Mouse (Mus musculus): ENCODE results near the gene Cnnm1. TPM values are rescaled to one million over a fixed set of nuclear protein-coding genes. Genes with fewer than 3 reads are reported as not detected.

Gene Cnnm1
- polyA plus RNA-seq, 1 experiment from 2014 or later: 0.20 TPM

GRCm38 (mm10) chr19:43444636-43445205 lies 4.5 kb downstream of the Cnnm1 start:
- WGBS: 86% methylated on average over 6 of the region's 6 CpGs

GRCm38 (mm10) chr19:43451563-43451962 lies 11.3 kb downstream of the Cnnm1 start:
- Histone ChIP-seq H3K9me3 (replicated peaks) (no peaks in the 10 kb centered on the region), H3K4me1 (no peaks in the 10 kb centered on the region), H3K36me3 (no peaks in the 10 kb centered on the region), H3K27ac (no peak overlapping the region), H3K4me3 (no peak overlapping the region), H3K27me3 (ENCODE audit: low read depth, poor library complexity, severe bottlenecking) (no peaks in the 10 kb centered on the region)
- no peak for DNase-seq (ENCODE audit: low spot score)
- WGBS: 90% methylated on average over 10 of the region's 10 CpGs

More at GRCm38 (mm10) chr19:43444636-43445205, 4.5 kb downstream of the Cnnm1 start:
- H3K4me3 ChIP-seq: no peak overlapping the region
- DNase-seq (ENCODE audit: low spot score): no peak
- H3K36me3 ChIP-seq: 0 out of 2 replicates have a peak, but pooled peaks cover 2% of the 10 kb centered on the region
- no peaks in the 10 kb centered on the region for H3K9me3 ChIP-seq (replicated peaks)
- H3K27ac ChIP-seq: no peak overlapping the region
- peaks cover 22% of the 10 kb centered on the region for H3K4me1 ChIP-seq
- H3K27me3 ChIP-seq (ENCODE audit: low read depth, poor library complexity, severe bottlenecking): peaks cover 40% of the 10 kb centered on the region

- Histone ChIP-seq H3K36me3 (no peaks in the 10 kb centered on the region), H3K27ac (no peak overlapping the region), H3K9me3 (replicated peaks) (no peaks in the 10 kb centered on the region), H3K27me3 (ENCODE audit: low read depth, poor library complexity, severe bottlenecking) (no peaks in the 10 kb centered on the region), H3K4me1 (no peaks in the 10 kb centered on the region), H3K4me3 (no peak overlapping the region)
- no peak for DNase-seq (ENCODE audit: low spot score)
- WGBS: 92% methylated on average over 5 of the region's 5 CpGs
Observed at GRCm38 (mm10) chr19:43452176-43452575, 11.9 kb downstream of the Cnnm1 start.

GRCm38 (mm10) chr19:43453025-43453424 lies 12.8 kb downstream of the Cnnm1 start:
- Histone ChIP-seq H3K4me3 (no peak overlapping the region), H3K4me1 (no peaks in the 10 kb centered on the region), H3K27ac (no peak overlapping the region), H3K9me3 (replicated peaks) (no peaks in the 10 kb centered on the region), H3K36me3 (no peaks in the 10 kb centered on the region), H3K27me3 (ENCODE audit: low read depth, poor library complexity, severe bottlenecking) (no peaks in the 10 kb centered on the region)
- 86% methylated on average over 4 of the region's 4 CpGs for WGBS
- DNase-seq (ENCODE audit: low spot score): no peak

GRCm38 (mm10) chr19:43459948-43460347 lies 19.7 kb downstream of the Cnnm1 start:
- 80% methylated on average over 4 of the region's 4 CpGs for WGBS
- Histone ChIP-seq H3K36me3 (no peaks in the 10 kb centered on the region), H3K9me3 (replicated peaks) (no peaks in the 10 kb centered on the region), H3K27me3 (ENCODE audit: low read depth, poor library complexity, severe bottlenecking) (no peaks in the 10 kb centered on the region), H3K4me3 (no peak overlapping the region), H3K27ac (no peak overlapping the region), H3K4me1 (no peaks in the 10 kb centered on the region)
- no peak for DNase-seq (ENCODE audit: low spot score)

- WGBS: 92% methylated on average over 12 of the region's 12 CpGs
- H3K36me3 ChIP-seq: no peaks in the 10 kb centered on the region
Observed at GRCm38 (mm10) chr19:43460481-43460880, 20.2 kb downstream of the Cnnm1 start.

GRCm38 (mm10) chr19:43462141-43462540 lies 21.9 kb downstream of the Cnnm1 start:
- 92% methylated on average over 3 of the region's 3 CpGs for WGBS
- H3K27ac ChIP-seq: no peak overlapping the region
- H3K4me3 ChIP-seq: no peak overlapping the region
- H3K9me3 ChIP-seq (replicated peaks): no peaks in the 10 kb centered on the region
- H3K4me1 ChIP-seq: no peaks in the 10 kb centered on the region
- DNase-seq (ENCODE audit: low spot score): no peak
- H3K27me3 ChIP-seq (ENCODE audit: low read depth, poor library complexity, severe bottlenecking): no peaks in the 10 kb centered on the region
- no peaks in the 10 kb centered on the region for H3K36me3 ChIP-seq

More at GRCm38 (mm10) chr19:43460481-43460880, 20.2 kb downstream of the Cnnm1 start:
- Histone ChIP-seq H3K27me3 (ENCODE audit: low read depth, poor library complexity, severe bottlenecking) (no peaks in the 10 kb centered on the region), H3K4me3 (no peak overlapping the region), H3K27ac (no peak overlapping the region), H3K4me1 (no peaks in the 10 kb centered on the region), H3K9me3 (replicated peaks) (no peaks in the 10 kb centered on the region)
- no peak for DNase-seq (ENCODE audit: low spot score)

GRCm38 (mm10) chr19:43463546-43464293 lies 23.5 kb downstream of the Cnnm1 start:
- no peak overlapping the region for H3K4me3 ChIP-seq
- no peak overlapping the region for H3K27ac ChIP-seq
- H3K4me1 ChIP-seq: no peaks in the 10 kb centered on the region
- 85% methylated on average over 7 of the region's 7 CpGs for WGBS
- no peaks in the 10 kb centered on the region for H3K27me3 ChIP-seq (ENCODE audit: low read depth, poor library complexity, severe bottlenecking)
- no peak for DNase-seq (ENCODE audit: low spot score)
- H3K9me3 ChIP-seq (replicated peaks): no peaks in the 10 kb centered on the region
- no peaks in the 10 kb centered on the region for H3K36me3 ChIP-seq

- no peak for DNase-seq (ENCODE audit: low spot score)
- Histone ChIP-seq H3K9me3 (replicated peaks) (no peaks in the 10 kb centered on the region), H3K36me3 (no peaks in the 10 kb centered on the region), H3K27me3 (ENCODE audit: low read depth, poor library complexity, severe bottlenecking) (no peaks in the 10 kb centered on the region), H3K27ac (no peak overlapping the region), H3K4me3 (no peak overlapping the region), H3K4me1 (peaks cover 1% of the 10 kb centered on the region)
- 85% methylated on average over 3 of the region's 3 CpGs for WGBS
Observed at GRCm38 (mm10) chr19:43464294-43464687, 24.1 kb downstream of the Cnnm1 start.

GRCm38 (mm10) chr19:43465076-43465475 lies 24.8 kb downstream of the Cnnm1 start:
- Histone ChIP-seq H3K27me3 (ENCODE audit: low read depth, poor library complexity, severe bottlenecking) (no peaks in the 10 kb centered on the region), H3K4me3 (no peak overlapping the region), H3K36me3 (no peaks in the 10 kb centered on the region), H3K9me3 (replicated peaks) (no peaks in the 10 kb centered on the region), H3K4me1 (peaks cover 6% of the 10 kb centered on the region), H3K27ac (no peak overlapping the region)
- 93% methylated on average over 11 of the region's 11 CpGs for WGBS
- DNase-seq (ENCODE audit: low spot score): no peak

GRCm38 (mm10) chr19:43465601-43466255 lies 25.5 kb downstream of the Cnnm1 start:
- Histone ChIP-seq H3K36me3 (no peaks in the 10 kb centered on the region), H3K4me3 (no peak overlapping the region), H3K27ac (no peak overlapping the region), H3K4me1 (peaks cover 6% of the 10 kb centered on the region), H3K27me3 (ENCODE audit: low read depth, poor library complexity, severe bottlenecking) (no peaks in the 10 kb centered on the region), H3K9me3 (replicated peaks) (no peaks in the 10 kb centered on the region)
- WGBS: 93% methylated on average over 14 of the region's 14 CpGs
- DNase-seq (ENCODE audit: low spot score): no peak

GRCm38 (mm10) chr19:43467927-43468685 lies 27.9 kb downstream of the Cnnm1 start:
- Histone ChIP-seq H3K27ac (no peak overlapping the region), H3K4me1 (peaks cover 6% of the 10 kb centered on the region), H3K27me3 (ENCODE audit: low read depth, poor library complexity, severe bottlenecking) (no peaks in the 10 kb centered on the region), H3K9me3 (replicated peaks) (no peaks in the 10 kb centered on the region), H3K36me3 (no peaks in the 10 kb centered on the region), H3K4me3 (no peak overlapping the region)
- no peak for DNase-seq (ENCODE audit: low spot score)
- 84% methylated on average over 12 of the region's 12 CpGs for WGBS

All from limb, embryonic 10.5 days (tissue).